Mouse (Mus musculus): ENCODE data around the gene Fam120c. TPM values are rescaled to one million over a fixed set of nuclear protein-coding genes. Genes with fewer than 3 reads are reported as not detected.
"Not testable (repeated sequence)": the region's sequence is repeated elsewhere in the genome, so short reads cannot be mapped to it uniquely, and the experiment has no call there.

Gene Fam120c
- polyA plus RNA-seq, 1 experiment from 2014 or later: 10.9 TPM

- H3K27me3 ChIP-seq (ENCODE audit: control insufficient read depth, insufficient read depth, low read length): no peaks in the 10 kb centered on the region
- H3K9ac ChIP-seq (replicated peaks; ENCODE audit: low read depth, low read length): no peak overlapping the region
- no peaks in the 10 kb centered on the region for H3K36me3 ChIP-seq (ENCODE audit: control insufficient read depth, insufficient read depth, low read length)
- H3K4me3 ChIP-seq (ENCODE audit: low read depth, low read length): no peak overlapping the region
- 91% methylated on average over 10 of the region's 10 CpGs for WGBS
- no peak overlapping the region for H3K27ac ChIP-seq (ENCODE audit: low read depth, low read length)
- H3K9me3 ChIP-seq (ENCODE audit: control insufficient read depth, low read length): no peaks in the 10 kb centered on the region
- no peak for ATAC-seq (ENCODE audit: low read depth)
- no peak overlapping the region for H3K4me2 ChIP-seq (ENCODE audit: low read depth, low read length)
- H3K4me1 ChIP-seq (ENCODE audit: control insufficient read depth, insufficient read depth, low read length): no peaks in the 10 kb centered on the region
Measured at GRCm38 (mm10) chrX:151418801-151419200, 74.8 kb downstream of the Fam120c start.

- H3K36me3 ChIP-seq (ENCODE audit: control insufficient read depth, insufficient read depth, low read length): no peaks in the 10 kb centered on the region
- H3K27me3 ChIP-seq (ENCODE audit: control insufficient read depth, insufficient read depth, low read length): no peaks in the 10 kb centered on the region
- no peak for ATAC-seq (ENCODE audit: low read depth)
- no peak overlapping the region for H3K4me3 ChIP-seq (ENCODE audit: low read depth, low read length)
- no peak overlapping the region for H3K9ac ChIP-seq (replicated peaks; ENCODE audit: low read depth, low read length)
- H3K4me1 ChIP-seq (ENCODE audit: control insufficient read depth, insufficient read depth, low read length): no peaks in the 10 kb centered on the region
- 87% methylated on average over 1 of the region's 1 CpGs for WGBS
- H3K27ac ChIP-seq (ENCODE audit: low read depth, low read length): no peak overlapping the region
- no peaks in the 10 kb centered on the region for H3K9me3 ChIP-seq (ENCODE audit: control insufficient read depth, low read length)
- H3K4me2 ChIP-seq (ENCODE audit: low read depth, low read length): no peak overlapping the region
Measured at GRCm38 (mm10) chrX:151420791-151421190, 76.8 kb downstream of the Fam120c start.

- H3K4me3 ChIP-seq (ENCODE audit: low read depth, low read length): no peak overlapping the region
- H3K27me3 ChIP-seq (ENCODE audit: control insufficient read depth, insufficient read depth, low read length): no peaks in the 10 kb centered on the region
- H3K4me2 ChIP-seq (ENCODE audit: low read depth, low read length): no peak overlapping the region
- no peaks in the 10 kb centered on the region for H3K9me3 ChIP-seq (ENCODE audit: control insufficient read depth, low read length)
- H3K9ac ChIP-seq (replicated peaks; ENCODE audit: low read depth, low read length): no peak overlapping the region
- H3K4me1 ChIP-seq (ENCODE audit: control insufficient read depth, insufficient read depth, low read length): no peaks in the 10 kb centered on the region
- no peak for ATAC-seq (ENCODE audit: low read depth)
- H3K27ac ChIP-seq (ENCODE audit: low read depth, low read length): no peak overlapping the region
- H3K36me3 ChIP-seq (ENCODE audit: control insufficient read depth, insufficient read depth, low read length): no peaks in the 10 kb centered on the region
Measured at GRCm38 (mm10) chrX:151443637-151444036, 99.7 kb downstream of the Fam120c start.

- no peak overlapping the region for H3K9ac ChIP-seq (replicated peaks; ENCODE audit: low read depth, low read length)
- ATAC-seq (ENCODE audit: low read depth): no peak
- no peaks in the 10 kb centered on the region for H3K27me3 ChIP-seq (ENCODE audit: control insufficient read depth, insufficient read depth, low read length)
- H3K4me2 ChIP-seq (ENCODE audit: low read depth, low read length): no peak overlapping the region
- H3K4me1 ChIP-seq (ENCODE audit: control insufficient read depth, insufficient read depth, low read length): no peaks in the 10 kb centered on the region
- WGBS: 91% methylated on average over 1 of the region's 1 CpGs
- no peak overlapping the region for H3K4me3 ChIP-seq (ENCODE audit: low read depth, low read length)
- H3K27ac ChIP-seq (ENCODE audit: low read depth, low read length): no peak overlapping the region
- H3K9me3 ChIP-seq (ENCODE audit: control insufficient read depth, low read length): no peaks in the 10 kb centered on the region
- H3K36me3 ChIP-seq (ENCODE audit: control insufficient read depth, insufficient read depth, low read length): no peaks in the 10 kb centered on the region
Measured at GRCm38 (mm10) chrX:151444189-151444588, 100.2 kb downstream of the Fam120c start.

GRCm38 (mm10) chrX:151488128-151488527 is 144.2 kb downstream of the Fam120c start:
- no peaks in the 10 kb centered on the region for H3K27me3 ChIP-seq (ENCODE audit: control insufficient read depth, insufficient read depth, low read length)
- H3K4me1 ChIP-seq (ENCODE audit: control insufficient read depth, insufficient read depth, low read length): no peaks in the 10 kb centered on the region
- no peak overlapping the region for H3K4me3 ChIP-seq (ENCODE audit: low read depth, low read length)
- ATAC-seq (ENCODE audit: low read depth): no peak
- 86% methylated on average over 3 of the region's 3 CpGs for WGBS
- H3K27ac ChIP-seq (ENCODE audit: low read depth, low read length): no peak overlapping the region
- no peaks in the 10 kb centered on the region for H3K36me3 ChIP-seq (ENCODE audit: control insufficient read depth, insufficient read depth, low read length)
- H3K4me2 ChIP-seq (ENCODE audit: low read depth, low read length): no peak overlapping the region
- no peaks in the 10 kb centered on the region for H3K9me3 ChIP-seq (ENCODE audit: control insufficient read depth, low read length)
- no peak overlapping the region for H3K9ac ChIP-seq (replicated peaks; ENCODE audit: low read depth, low read length)

- H3K4me2 ChIP-seq (ENCODE audit: low read depth, low read length); H3K27me3 ChIP-seq (ENCODE audit: control insufficient read depth, insufficient read depth, low read length); H3K9ac ChIP-seq (replicated peaks; ENCODE audit: low read depth, low read length); ATAC-seq (ENCODE audit: low read depth); H3K4me3 ChIP-seq (ENCODE audit: low read depth, low read length); H3K36me3 ChIP-seq (ENCODE audit: control insufficient read depth, insufficient read depth, low read length); H3K27ac ChIP-seq (ENCODE audit: low read depth, low read length); H3K4me1 ChIP-seq (ENCODE audit: control insufficient read depth, insufficient read depth, low read length); H3K9me3 ChIP-seq (ENCODE audit: control insufficient read depth, low read length): not testable (repeated sequence)
- 89% methylated on average over 4 of the region's 4 CpGs for WGBS
Measured at GRCm38 (mm10) chrX:151493269-151493668, 149.3 kb downstream of the Fam120c start.

GRCm38 (mm10) chrX:151496596-151496995 is 152.6 kb downstream of the Fam120c start:
- no peak for ATAC-seq (ENCODE audit: low read depth)
- Histone ChIP-seq H3K9me3 (ENCODE audit: control insufficient read depth, low read length) (no peaks in the 10 kb centered on the region), H3K4me3 (ENCODE audit: low read depth, low read length) (no peak overlapping the region), H3K4me2 (ENCODE audit: low read depth, low read length) (no peak overlapping the region), H3K9ac (replicated peaks; ENCODE audit: low read depth, low read length) (no peak overlapping the region), H3K36me3 (ENCODE audit: control insufficient read depth, insufficient read depth, low read length) (no peaks in the 10 kb centered on the region), H3K4me1 (ENCODE audit: control insufficient read depth, insufficient read depth, low read length) (no peaks in the 10 kb centered on the region), H3K27me3 (ENCODE audit: control insufficient read depth, insufficient read depth, low read length) (no peaks in the 10 kb centered on the region), H3K27ac (ENCODE audit: low read depth, low read length) (no peak overlapping the region)
- 84% methylated on average over 1 of the region's 1 CpGs for WGBS

GRCm38 (mm10) chrX:151508536-151508935 is 164.6 kb downstream of the Fam120c start:
- Histone ChIP-seq H3K4me1 (ENCODE audit: control insufficient read depth, insufficient read depth, low read length) (no peaks in the 10 kb centered on the region), H3K27ac (ENCODE audit: low read depth, low read length) (no peak overlapping the region), H3K4me3 (ENCODE audit: low read depth, low read length) (no peak overlapping the region), H3K9ac (replicated peaks; ENCODE audit: low read depth, low read length) (no peak overlapping the region), H3K27me3 (ENCODE audit: control insufficient read depth, insufficient read depth, low read length) (no peaks in the 10 kb centered on the region), H3K36me3 (ENCODE audit: control insufficient read depth, insufficient read depth, low read length) (no peaks in the 10 kb centered on the region), H3K4me2 (ENCODE audit: low read depth, low read length) (no peak overlapping the region), H3K9me3 (ENCODE audit: control insufficient read depth, low read length) (no peaks in the 10 kb centered on the region)
- no peak for ATAC-seq (ENCODE audit: low read depth)

- Histone ChIP-seq H3K36me3 (ENCODE audit: control insufficient read depth, insufficient read depth, low read length) (no peaks in the 10 kb centered on the region), H3K27ac (ENCODE audit: low read depth, low read length) (no peak overlapping the region), H3K4me3 (ENCODE audit: low read depth, low read length) (no peak overlapping the region), H3K9ac (replicated peaks; ENCODE audit: low read depth, low read length) (no peak overlapping the region), H3K27me3 (ENCODE audit: control insufficient read depth, insufficient read depth, low read length) (no peaks in the 10 kb centered on the region), H3K4me1 (ENCODE audit: control insufficient read depth, insufficient read depth, low read length) (no peaks in the 10 kb centered on the region), H3K4me2 (ENCODE audit: low read depth, low read length) (no peak overlapping the region), H3K9me3 (ENCODE audit: control insufficient read depth, low read length) (no peaks in the 10 kb centered on the region)
- ATAC-seq (ENCODE audit: low read depth): no peak
- 100% methylated on average over 1 of the region's 1 CpGs for WGBS
Measured at GRCm38 (mm10) chrX:151509906-151510305, 165.9 kb downstream of the Fam120c start.

GRCm38 (mm10) chrX:151513066-151513465 is 169.1 kb downstream of the Fam120c start:
- Histone ChIP-seq H3K4me1 (ENCODE audit: control insufficient read depth, insufficient read depth, low read length) (no peaks in the 10 kb centered on the region), H3K36me3 (ENCODE audit: control insufficient read depth, insufficient read depth, low read length) (no peaks in the 10 kb centered on the region), H3K9ac (replicated peaks; ENCODE audit: low read depth, low read length) (no peak overlapping the region), H3K4me2 (ENCODE audit: low read depth, low read length) (no peak overlapping the region), H3K4me3 (ENCODE audit: low read depth, low read length) (no peak overlapping the region), H3K9me3 (ENCODE audit: control insufficient read depth, low read length) (no peaks in the 10 kb centered on the region), H3K27me3 (ENCODE audit: control insufficient read depth, insufficient read depth, low read length) (no peaks in the 10 kb centered on the region), H3K27ac (ENCODE audit: low read depth, low read length) (no peak overlapping the region)
- ATAC-seq (ENCODE audit: low read depth): no peak
- WGBS: 86% methylated on average over 3 of the region's 3 CpGs

All from neural tube, embryonic 14.5 days (tissue).